Mouse (Mus musculus): ENCODE results near the gene Prr29. TPM values are rescaled to one million over a fixed set of nuclear protein-coding genes. Genes with fewer than 3 reads are reported as not detected.

Gene Prr29
- polyA plus RNA-seq, 1 experiment from 2014 or later = 0.39 TPM

DNA sequence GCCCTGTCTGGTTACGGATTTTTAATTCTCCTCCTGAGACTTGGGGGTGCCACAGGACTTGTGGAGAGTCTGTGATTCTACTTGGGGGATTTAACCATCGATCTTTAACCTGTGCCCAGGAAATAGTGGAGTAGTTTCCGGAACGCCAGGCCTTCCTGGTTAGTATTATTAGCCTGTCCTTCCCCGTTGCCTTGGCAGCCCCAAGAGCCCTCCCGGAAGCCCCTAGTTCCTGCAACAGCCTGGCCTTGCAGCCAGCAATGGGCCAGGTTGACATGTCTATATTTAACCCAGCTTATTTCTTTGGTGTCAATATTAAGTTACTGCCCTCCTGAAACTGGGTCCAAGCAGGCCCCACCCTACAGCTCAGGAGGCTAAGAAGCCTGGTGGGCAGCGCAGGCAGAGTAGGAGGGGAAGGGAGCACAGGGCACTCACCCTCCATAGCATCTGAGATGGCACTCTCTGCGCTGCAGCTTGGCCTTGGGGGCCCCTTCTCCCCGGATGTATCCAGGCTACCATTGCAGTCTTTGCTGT, 24.2 kb upstream of the Prr29 start:
- Histone ChIP-seq H3K27ac (ENCODE audit: low read depth) (no peak overlapping the region), H3K4me1 (ENCODE audit: insufficient read depth) (no peaks in the 10 kb centered on the region), H3K9me3 (ENCODE audit: low read depth, low read length) (no peaks in the 10 kb centered on the region), H3K9ac (no peak overlapping the region), H3K27me3 (ENCODE audit: insufficient read depth, low read length) (no peaks in the 10 kb centered on the region), H3K4me2 (no peak overlapping the region), H3K36me3 (ENCODE audit: insufficient read depth) (no peaks in the 10 kb centered on the region), H3K4me3 (ENCODE audit: low read depth, low read length) (no peak overlapping the region)
- 75% methylated on average over 9 of the region's 9 CpGs for WGBS
- DNase-seq (peak; percentile 20), ATAC-seq (ENCODE audit: insufficient read depth) (no peak)
- TF ChIP-seq CTCF (IDR thresholded peaks at IDR 0.05; ENCODE audit: low read depth) = no peak

DNA sequence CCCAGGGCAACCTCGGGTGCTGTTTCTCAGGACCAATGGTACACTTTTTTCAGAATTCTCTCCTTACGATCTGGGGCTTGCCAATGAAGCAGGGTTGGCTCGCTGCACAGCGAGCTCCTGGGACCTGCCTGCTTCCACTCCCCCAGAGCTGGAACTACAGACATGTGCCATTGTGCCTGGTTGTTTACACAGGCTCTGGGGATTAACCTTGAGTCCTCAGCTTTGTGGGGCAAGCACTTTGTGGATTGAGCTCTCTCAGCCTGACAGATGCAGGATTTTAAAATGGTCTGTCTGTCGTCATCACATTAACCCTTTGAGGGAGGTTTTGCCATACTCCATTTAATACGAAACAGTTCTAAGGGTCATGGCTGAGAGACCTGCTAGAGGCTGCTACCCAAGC, 20.4 kb upstream of the Prr29 start:
- H3K4me3 ChIP-seq (ENCODE audit: low read depth, low read length) = no peak overlapping the region
- no peak overlapping the region for H3K9ac ChIP-seq
- no peak overlapping the region for H3K4me2 ChIP-seq
- ATAC-seq (ENCODE audit: insufficient read depth) = no peak; the same call in 1 of the 2 replicates
- TF ChIP-seq CTCF (IDR thresholded peaks at IDR 0.05; ENCODE audit: low read depth) = no peak
- H3K27me3 ChIP-seq (ENCODE audit: insufficient read depth, low read length) = no peaks in the 10 kb centered on the region
- H3K36me3 ChIP-seq (ENCODE audit: insufficient read depth) = no peaks in the 10 kb centered on the region
- H3K27ac ChIP-seq (ENCODE audit: low read depth) = no peak overlapping the region
- no peaks in the 10 kb centered on the region for H3K9me3 ChIP-seq (ENCODE audit: low read depth, low read length)
- H3K4me1 ChIP-seq (ENCODE audit: insufficient read depth) = no peaks in the 10 kb centered on the region
- 41% methylated on average over 6 of the region's 6 CpGs for WGBS
- DNase-seq = peak; percentile 21

DNA sequence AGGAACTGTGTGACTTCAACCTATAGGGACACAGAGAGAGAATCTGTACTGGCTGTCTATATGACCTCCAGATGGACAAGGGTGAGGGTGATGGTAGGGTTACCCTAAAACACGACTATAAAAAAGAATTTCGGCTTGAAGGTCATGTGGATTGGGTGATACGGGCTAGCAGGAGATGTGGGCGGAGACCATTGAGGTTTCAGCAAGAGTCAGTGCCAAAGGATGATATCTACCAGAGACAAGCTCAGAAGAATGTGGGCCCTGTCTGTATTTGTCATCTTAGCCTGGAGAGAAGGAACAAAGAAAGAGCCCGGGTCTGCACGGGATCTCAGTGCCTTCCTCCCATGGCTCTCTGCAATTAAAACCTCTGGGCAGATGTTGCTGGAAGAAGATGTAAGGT, 15.5 kb upstream of the Prr29 start:
- TF ChIP-seq CTCF (IDR thresholded peaks at IDR 0.05; ENCODE audit: low read depth) = no peak
- H3K9me3 ChIP-seq (ENCODE audit: low read depth, low read length) = no peaks in the 10 kb centered on the region
- ATAC-seq (ENCODE audit: insufficient read depth) (no peak), DNase-seq (no peak)
- H3K4me1 ChIP-seq (ENCODE audit: insufficient read depth) = no peaks in the 10 kb centered on the region
- 74% methylated on average over 6 of the region's 6 CpGs for WGBS
- H3K4me2 ChIP-seq = no peak overlapping the region
- H3K36me3 ChIP-seq (ENCODE audit: insufficient read depth) = no peaks in the 10 kb centered on the region
- no peak overlapping the region for H3K27ac ChIP-seq (ENCODE audit: low read depth)
- no peak overlapping the region for H3K4me3 ChIP-seq (ENCODE audit: low read depth, low read length)
- no peaks in the 10 kb centered on the region for H3K27me3 ChIP-seq (ENCODE audit: insufficient read depth, low read length)
- no peak overlapping the region for H3K9ac ChIP-seq

DNA sequence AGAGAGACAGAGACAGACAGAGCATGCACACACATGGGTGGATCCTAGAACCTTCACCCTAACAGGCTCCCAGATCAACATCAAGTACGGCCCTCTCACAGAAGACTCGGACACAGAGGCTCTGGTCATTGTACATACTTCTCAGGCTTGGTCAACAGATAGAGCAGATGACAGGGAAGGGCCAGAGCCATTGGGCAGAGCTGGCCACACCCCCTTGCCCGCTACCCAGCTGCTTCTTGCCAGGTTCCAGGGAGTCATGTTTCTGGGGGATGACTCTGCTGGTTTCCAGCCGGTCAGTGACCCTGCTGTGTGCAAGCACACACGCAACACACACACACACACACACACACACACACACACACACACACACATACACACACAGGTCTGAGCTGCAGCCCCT, 14.4 kb upstream of the Prr29 start:
- DNase-seq = no peak

DNA sequence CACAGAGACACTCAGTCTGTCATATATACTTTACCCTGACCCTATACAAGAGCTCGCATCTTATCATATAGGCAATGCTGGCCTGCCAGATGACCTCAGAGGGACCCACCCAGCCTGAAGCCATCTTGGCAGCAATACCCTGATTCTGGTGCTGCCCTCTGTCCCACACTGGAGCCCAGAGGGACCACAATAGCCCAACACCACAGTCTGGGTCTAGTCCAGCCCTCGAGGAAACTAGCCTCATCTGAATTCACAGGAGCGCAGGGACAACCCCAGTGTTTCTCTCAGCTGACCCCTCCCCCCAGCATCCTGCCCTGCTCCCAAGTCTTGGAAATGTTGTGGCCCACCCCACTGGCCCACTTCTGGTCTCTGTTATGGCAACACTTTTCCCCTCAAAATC, 14.0 kb upstream of the Prr29 start:
- H3K4me2 ChIP-seq = no peak overlapping the region
- no peaks in the 10 kb centered on the region for H3K9me3 ChIP-seq (ENCODE audit: low read depth, low read length)
- no peak for TF ChIP-seq CTCF (IDR thresholded peaks at IDR 0.05; ENCODE audit: low read depth)
- DNase-seq = no peak
- H3K27me3 ChIP-seq (ENCODE audit: insufficient read depth, low read length) = no peaks in the 10 kb centered on the region
- no peak overlapping the region for H3K9ac ChIP-seq
- H3K27ac ChIP-seq (ENCODE audit: low read depth) = no peak overlapping the region
- H3K36me3 ChIP-seq (ENCODE audit: insufficient read depth) = no peaks in the 10 kb centered on the region
- 48% methylated on average over 3 of the region's 3 CpGs for WGBS
- H3K4me3 ChIP-seq (ENCODE audit: low read depth, low read length) = no peak overlapping the region
- ATAC-seq (ENCODE audit: insufficient read depth) = no peak
- H3K4me1 ChIP-seq (ENCODE audit: insufficient read depth) = no peaks in the 10 kb centered on the region

More for the DNA sequence above, 14.4 kb upstream of the Prr29 start:
- Histone ChIP-seq H3K4me3 (ENCODE audit: low read depth, low read length) (no peak overlapping the region), H3K9ac (no peak overlapping the region), H3K4me2 (no peak overlapping the region), H3K9me3 (ENCODE audit: low read depth, low read length) (no peaks in the 10 kb centered on the region), H3K27me3 (ENCODE audit: insufficient read depth, low read length) (no peaks in the 10 kb centered on the region), H3K36me3 (ENCODE audit: insufficient read depth) (no peaks in the 10 kb centered on the region), H3K4me1 (ENCODE audit: insufficient read depth) (no peaks in the 10 kb centered on the region), H3K27ac (ENCODE audit: low read depth) (no peak overlapping the region)
- 38% methylated on average over 5 of the region's 5 CpGs for WGBS
- no peak; the same call in 1 of the 2 replicates for ATAC-seq (ENCODE audit: insufficient read depth)
- no peak for TF ChIP-seq CTCF (IDR thresholded peaks at IDR 0.05; ENCODE audit: low read depth)

DNA sequence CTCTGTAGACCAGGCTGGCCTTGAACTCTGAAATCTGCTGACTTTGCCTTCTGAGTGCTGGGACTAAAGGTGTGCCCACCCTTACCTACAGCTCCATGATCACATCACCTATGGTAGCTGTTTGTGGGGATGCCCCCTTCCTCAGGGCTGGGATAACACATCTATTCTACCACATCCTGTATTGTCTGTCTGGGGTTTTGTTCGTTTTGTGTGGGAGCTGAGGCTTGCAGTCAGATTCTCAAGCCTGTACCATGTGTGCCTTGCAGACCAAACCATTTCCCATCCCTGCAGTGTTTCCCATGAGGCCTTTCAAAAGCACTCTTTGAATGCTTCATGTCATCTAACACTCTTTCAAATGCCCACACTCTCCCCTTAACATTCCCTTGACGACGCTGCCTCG, 13.3 kb upstream of the Prr29 start:
- ATAC-seq (ENCODE audit: insufficient read depth) (no peak), DNase-seq (no peak)
- no peak overlapping the region for H3K27ac ChIP-seq (ENCODE audit: low read depth)
- H3K9me3 ChIP-seq (ENCODE audit: low read depth, low read length) = no peaks in the 10 kb centered on the region
- no peaks in the 10 kb centered on the region for H3K4me1 ChIP-seq (ENCODE audit: insufficient read depth)
- H3K36me3 ChIP-seq (ENCODE audit: insufficient read depth) = no peaks in the 10 kb centered on the region
- no peak for TF ChIP-seq CTCF (IDR thresholded peaks at IDR 0.05; ENCODE audit: low read depth)
- no peak overlapping the region for H3K4me2 ChIP-seq
- H3K27me3 ChIP-seq (ENCODE audit: insufficient read depth, low read length) = no peaks in the 10 kb centered on the region
- WGBS = 38% methylated on average over 4 of the region's 4 CpGs
- H3K9ac ChIP-seq = no peak overlapping the region
- no peak overlapping the region for H3K4me3 ChIP-seq (ENCODE audit: low read depth, low read length)

DNA sequence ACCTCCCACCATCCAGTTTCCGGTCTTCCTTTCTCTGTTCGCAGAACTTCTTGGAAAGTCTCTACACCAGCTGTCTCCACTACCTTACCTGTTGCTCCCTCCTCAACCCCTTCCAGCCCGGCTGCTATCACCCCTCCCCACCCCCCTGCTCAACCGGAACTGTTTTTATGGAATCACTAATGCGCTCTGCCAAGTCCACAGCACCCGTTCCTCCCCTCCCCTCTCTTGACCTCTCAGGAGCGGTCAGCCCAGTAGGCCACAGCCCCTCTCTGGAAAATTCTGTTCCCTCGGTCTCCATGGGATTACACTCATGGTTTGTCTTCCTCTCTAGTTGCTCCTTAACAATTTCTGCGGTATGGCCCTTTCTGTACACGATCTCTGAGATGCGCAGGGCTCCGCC, 12.1 kb upstream of the Prr29 start, which contains the start of gene Scn4a:
TSS of gene Scn4a (minus strand) at position 101 of the 400 bp plus-strand sequence.
- Histone ChIP-seq H3K27ac (ENCODE audit: low read depth) (no peak within 1 kb of the TSS), H3K36me3 (ENCODE audit: insufficient read depth) (no peaks in the 10 kb centered on the region), H3K4me2 (no peak within 1 kb of the TSS), H3K4me3 (ENCODE audit: low read depth, low read length) (no peak within 1 kb of the TSS), H3K9ac (no peak within 1 kb of the TSS), H3K4me1 (ENCODE audit: insufficient read depth) (no peaks in the 10 kb centered on the region), H3K9me3 (ENCODE audit: low read depth, low read length) (no peaks in the 10 kb centered on the region), H3K27me3 (ENCODE audit: insufficient read depth, low read length) (no peaks in the 10 kb centered on the region)
- no peak for ATAC-seq (ENCODE audit: insufficient read depth)
- DNase-seq = no peak
- 70% methylated on average over 12 of the region's 12 CpGs for WGBS
- no peak for TF ChIP-seq CTCF (IDR thresholded peaks at IDR 0.05; ENCODE audit: low read depth)

DNA sequence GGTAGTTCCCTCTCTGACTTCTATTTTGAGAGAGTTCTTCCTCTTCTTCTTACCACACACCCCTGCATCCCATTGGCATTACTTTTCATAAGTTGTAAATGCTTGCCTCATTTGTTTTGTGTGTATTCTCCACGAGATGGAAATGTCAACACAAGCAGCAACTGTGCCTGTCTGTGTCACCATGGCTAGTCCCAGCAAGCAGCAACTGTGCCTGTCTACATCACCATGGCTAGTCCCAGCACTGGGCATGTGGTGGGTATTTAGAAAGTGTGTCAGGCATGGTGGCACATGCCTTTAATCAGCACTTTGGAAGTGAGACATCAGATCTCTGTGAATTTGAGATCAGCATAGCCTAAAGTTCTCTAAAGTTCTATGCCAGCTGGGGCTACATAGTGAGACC, 11.1 kb upstream of the Prr29 start:
- 50% methylated on average over 1 of the region's 1 CpGs for WGBS
- no peak overlapping the region for H3K4me2 ChIP-seq
- H3K4me1 ChIP-seq (ENCODE audit: insufficient read depth) = no peaks in the 10 kb centered on the region
- no peaks in the 10 kb centered on the region for H3K36me3 ChIP-seq (ENCODE audit: insufficient read depth)
- DNase-seq (no peak), ATAC-seq (ENCODE audit: insufficient read depth) (no peak)
- no peak overlapping the region for H3K27ac ChIP-seq (ENCODE audit: low read depth)
- no peak overlapping the region for H3K9ac ChIP-seq
- no peaks in the 10 kb centered on the region for H3K27me3 ChIP-seq (ENCODE audit: insufficient read depth, low read length)
- no peaks in the 10 kb centered on the region for H3K9me3 ChIP-seq (ENCODE audit: low read depth, low read length)
- TF ChIP-seq CTCF (IDR thresholded peaks at IDR 0.05; ENCODE audit: low read depth) = no peak
- no peak overlapping the region for H3K4me3 ChIP-seq (ENCODE audit: low read depth, low read length)
